Mouse (Mus musculus) kidney, adult 18-20 months (tissue): ENCODE results near the gene Nbea.

Source experiments
- DNase-seq: peaks from one replicate; pipeline ENCODE4 v3.0.0; 2021

Nbea gene

GRCm38 (mm10) chr3:56183159-56184133, at the start of gene Nbea:
Nbea (minus strand) TSS chr3:56183701.
- DNase-seq, result peak; percentile 88

- DNase-seq, result no peak
Observed at GRCm38 (mm10) chr3:56229283-56229682, 45.8 kb upstream of the Nbea start.

- no peak for DNase-seq
Observed at GRCm38 (mm10) chr3:56215989-56216388, 32.5 kb upstream of the Nbea start.

- no peak for DNase-seq
Observed at GRCm38 (mm10) chr3:56203968-56204367, 20.5 kb upstream of the Nbea start.

- DNase-seq, result no peak
Observed at GRCm38 (mm10) chr3:56188238-56188637, 4.7 kb upstream of the Nbea start.

- no peak for DNase-seq
Observed at GRCm38 (mm10) chr3:56187131-56187779, 3.8 kb upstream of the Nbea start.

GRCm38 (mm10) chr3:56182371-56183158, 936 bp downstream of the Nbea start:
- DNase-seq, result no peak

- no peak for DNase-seq
Observed at GRCm38 (mm10) chr3:56181991-56182370, 1.5 kb downstream of the Nbea start.

- no peak for DNase-seq
Observed at GRCm38 (mm10) chr3:56181025-56181424, 2.5 kb downstream of the Nbea start.

GRCm38 (mm10) chr3:56157864-56158263, 25.6 kb downstream of the Nbea start:
- DNase-seq, result no peak

- no peak for DNase-seq
Observed at GRCm38 (mm10) chr3:56126674-56127073, 56.8 kb downstream of the Nbea start.

GRCm38 (mm10) chr3:56116647-56117046, 66.9 kb downstream of the Nbea start:
- DNase-seq, result no peak

- DNase-seq, result no peak
Observed at GRCm38 (mm10) chr3:56108101-56108500, 75.4 kb downstream of the Nbea start.

GRCm38 (mm10) chr3:56097105-56097504, 86.4 kb downstream of the Nbea start:
- peak; percentile 2 for DNase-seq

GRCm38 (mm10) chr3:56079015-56079612, 104.4 kb downstream of the Nbea start:
- DNase-seq, result no peak

- DNase-seq, result no peak
Observed at GRCm38 (mm10) chr3:56067849-56068248, 115.7 kb downstream of the Nbea start.

- DNase-seq, result no peak
Observed at GRCm38 (mm10) chr3:56066360-56067040, 117.0 kb downstream of the Nbea start.

GRCm38 (mm10) chr3:56065234-56065633, 118.3 kb downstream of the Nbea start:
- no peak for DNase-seq

GRCm38 (mm10) chr3:56045659-56046336, 137.7 kb downstream of the Nbea start:
- DNase-seq, result no peak

- DNase-seq, result no peak
Observed at GRCm38 (mm10) chr3:56043091-56043490, 140.4 kb downstream of the Nbea start.

- no peak for DNase-seq
Observed at GRCm38 (mm10) chr3:56039494-56039893, 144.0 kb downstream of the Nbea start.

GRCm38 (mm10) chr3:56034596-56034995, 148.9 kb downstream of the Nbea start:
- no peak for DNase-seq
